Mouse (Mus musculus) limb, embryonic 14.5 days (tissue): ENCODE results near the gene Mrps27. TPM values are rescaled to one million over a fixed set of nuclear protein-coding genes. Genes with fewer than 3 reads are reported as not detected.

Experiments
- ATAC-seq: fragments of 200-750 bp; cut with Nextera tagmentation; 2 replicates; pipeline ENCODE4 v1.8.0; 2017; ENCODE audit warnings: low read depth, moderate number of reproducible peaks, moderate TSS enrichment; ENCODE audit not compliant: low FRiP score
- DNase-seq: peaks from one replicate; pipeline ENCODE4 v3.0.0-alpha.2; 2015; ENCODE audit warnings: low spot score
- H3K27ac ChIP-seq: fragments of 300-500 bp; sonication (generic); replicated peaks from 2 replicates; pipeline ENCODE4 v1.5.1; 2014; ENCODE audit warnings: low read depth, mild to moderate bottlenecking, low read length, moderate library complexity, mixed read lengths
- H3K27me3 ChIP-seq: fragments of 300-500 bp; sonication (generic); 2 replicates; pipeline ENCODE4 v1.6.1; 2014; ENCODE audit warnings: low read length, mixed read lengths; ENCODE audit not compliant: control insufficient read depth, insufficient read depth
- H3K36me3 ChIP-seq: fragments of 300-500 bp; sonication (generic); 2 replicates; pipeline ENCODE4 v1.6.1; 2014; ENCODE audit warnings: mild to moderate bottlenecking, low read length, moderate library complexity, mixed read lengths; ENCODE audit not compliant: control insufficient read depth, insufficient read depth
- H3K4me1 ChIP-seq: fragments of 300-500 bp; sonication (generic); 2 replicates; pipeline ENCODE4 v1.6.1; 2014; ENCODE audit warnings: antibody characterized with exemption, low read length, mixed read lengths; ENCODE audit not compliant: control insufficient read depth, insufficient read depth
- H3K4me2 ChIP-seq: fragments of 300-500 bp; sonication (generic); replicated peaks from 2 replicates; pipeline ENCODE4 v1.6.1; 2014; ENCODE audit warnings: low read depth, mild to moderate bottlenecking, low read length, moderate library complexity; ENCODE audit not compliant: severe bottlenecking
- H3K4me3 ChIP-seq: fragments of 300-500 bp; sonication (generic); replicated peaks from 2 replicates; pipeline ENCODE4 v1.5.1; 2014; ENCODE audit warnings: low read length
- H3K9ac ChIP-seq: fragments of 300-500 bp; sonication (generic); 2 replicates; pipeline ENCODE4 v1.6.1; 2014; ENCODE audit warnings: mild to moderate bottlenecking, low read depth, low read length, moderate library complexity; ENCODE audit not compliant: severe bottlenecking
- H3K9me3 ChIP-seq: fragments of 300-500 bp; sonication (generic); 2 replicates; pipeline ENCODE4 v1.6.1; 2016; ENCODE audit warnings: low read length; ENCODE audit not compliant: control insufficient read depth
- POLR2A ChIP-seq: fragments of 200-500 bp; IDR thresholded peaks from 2 replicates; pipeline ENCODE4 v1.8.0; 2012; ENCODE audit warnings: inconsistent platforms, mild to moderate bottlenecking, moderate library complexity, borderline replicate concordance; ENCODE audit not compliant: insufficient read depth, insufficient read length; ENCODE audit errors: extremely low read depth
- WGBS: fragments of 180-500 bp; shearing (Covaris S2); extraction: QIAGEN DNeasy Blood & Tissue Kit; methylation state at CpG from one replicate; pipeline ENCODE4 v1.1.7; 2014; 5-methylcytosine and 5-hydroxymethylcytosine counted together
- polyA plus RNA-seq, 2 experiments: library from polyadenylated mRNA; depleted of rRNA in 1 of 2; stranded (reverse) in 1 of 2; unstranded in 1 of 2; fragments of >200 nt; fragmentation: Nextera tagmentation in 1 of 2; extraction: Ambion mirVana in 1 of 2; gene quantifications; 2 replicates each; pipeline versions ENCODE4 v1.2.1 to v1.2.3; 2012 to 2014

Mrps27 gene
- polyA plus RNA-seq, 2 experiments = 36.6 to 54.1 TPM

DNA sequence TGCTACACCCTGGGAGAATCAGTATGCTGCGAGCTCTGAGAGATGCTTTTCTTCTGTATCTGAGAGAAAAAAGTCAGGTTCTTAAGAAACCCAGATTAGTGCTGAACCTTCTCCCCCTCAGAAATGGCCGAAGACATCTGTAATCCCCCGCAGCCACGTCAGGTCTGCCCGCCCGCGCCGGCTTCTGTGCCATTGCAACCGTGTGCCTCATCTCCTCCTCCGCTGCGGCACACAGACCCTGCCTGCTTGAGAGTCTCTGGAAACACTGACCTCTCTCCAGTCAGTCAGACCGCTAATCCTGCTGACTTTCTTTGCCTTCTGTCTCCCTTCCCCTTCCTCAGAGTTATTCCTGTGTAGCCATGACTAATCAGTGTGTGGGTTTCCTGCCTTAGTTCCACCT, 50.9 kb downstream of the Mrps27 start:
- H3K4me1 ChIP-seq = peaks cover 5% of the 10 kb centered on the region
- H3K27ac ChIP-seq = 0 out of 2 replicates have a peak overlapping the region, but pooled peaks have one; percentile 8
- DNase-seq = no peak
- H3K4me2 ChIP-seq = no peak overlapping the region
- WGBS = 73% methylated on average over 12 of the region's 12 CpGs
- H3K36me3 ChIP-seq = no peaks in the 10 kb centered on the region
- TF ChIP-seq POLR2A = no peak
- H3K27me3 ChIP-seq = no peaks in the 10 kb centered on the region
- H3K9ac ChIP-seq = no peak overlapping the region
- H3K4me3 ChIP-seq = no peak overlapping the region
- H3K9me3 ChIP-seq = no peaks in the 10 kb centered on the region
- no peak for ATAC-seq

DNA sequence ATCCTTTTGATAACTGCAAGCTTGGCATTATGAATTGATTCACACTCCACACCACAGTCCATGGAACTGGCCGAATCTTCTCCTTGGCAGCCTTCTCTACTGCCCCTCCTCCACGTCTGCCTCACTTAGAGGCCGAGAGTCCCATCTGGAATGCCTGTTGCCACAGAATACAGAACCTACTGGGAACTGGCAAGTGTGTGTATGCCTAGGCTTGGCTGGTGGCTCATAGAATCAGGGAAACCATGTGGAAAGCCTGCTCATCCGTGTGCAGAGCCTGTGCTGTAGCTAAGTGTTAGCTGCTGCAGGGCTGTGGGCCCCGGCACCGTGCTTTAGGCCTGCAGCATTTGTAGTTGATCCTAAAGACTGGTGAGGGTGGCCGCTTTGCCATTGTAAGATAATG, 52.6 kb downstream of the Mrps27 start:
- no peak overlapping the region for H3K4me3 ChIP-seq
- no peak overlapping the region for H3K9ac ChIP-seq
- WGBS = 73% methylated on average over 7 of the region's 7 CpGs
- no peak overlapping the region for H3K4me2 ChIP-seq
- H3K27me3 ChIP-seq = no peaks in the 10 kb centered on the region
- H3K36me3 ChIP-seq = no peaks in the 10 kb centered on the region
- no peak for DNase-seq
- H3K27ac ChIP-seq = no peak overlapping the region
- H3K4me1 ChIP-seq = peaks cover 5% of the 10 kb centered on the region
- TF ChIP-seq POLR2A = no peak
- ATAC-seq = no peak
- H3K9me3 ChIP-seq = no peaks in the 10 kb centered on the region

DNA sequence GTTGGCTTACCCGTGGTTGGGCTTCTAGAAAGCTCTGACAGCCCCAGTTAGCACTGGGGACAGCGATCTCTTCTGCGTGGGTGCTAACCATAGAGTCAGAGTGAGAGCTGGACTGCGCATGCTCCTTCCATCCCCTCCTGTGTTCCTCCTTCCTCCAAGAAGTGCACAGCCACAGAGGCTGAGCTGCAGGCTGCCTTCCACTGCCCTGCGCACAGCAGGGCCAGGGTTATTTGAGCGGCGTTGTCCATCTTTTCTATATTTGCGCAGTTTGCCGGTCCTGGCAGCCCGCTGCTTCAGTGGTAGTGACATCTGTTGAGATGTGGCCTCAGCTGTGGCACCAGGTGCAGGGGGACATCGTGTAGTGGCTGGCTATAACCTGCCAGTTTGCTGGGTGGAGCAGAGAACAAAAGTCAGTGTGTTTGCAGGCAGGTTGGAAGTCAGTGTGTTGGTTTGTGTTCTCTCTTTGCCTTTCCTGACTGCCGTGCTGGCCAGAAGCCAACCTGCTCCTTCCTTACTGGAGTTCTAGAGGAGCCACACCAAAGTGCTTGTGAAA, 53.6 kb downstream of the Mrps27 start:
- H3K27me3 ChIP-seq = no peaks in the 10 kb centered on the region
- ATAC-seq (no peak), DNase-seq (no peak)
- no peak overlapping the region for H3K27ac ChIP-seq
- 84% methylated on average over 12 of the region's 12 CpGs for WGBS
- H3K4me3 ChIP-seq = no peak overlapping the region
- TF ChIP-seq POLR2A = no peak
- H3K4me1 ChIP-seq = peaks cover 8% of the 10 kb centered on the region
- H3K9ac ChIP-seq = no peak overlapping the region
- no peak overlapping the region for H3K4me2 ChIP-seq
- H3K9me3 ChIP-seq = no peaks in the 10 kb centered on the region
- no peaks in the 10 kb centered on the region for H3K36me3 ChIP-seq

DNA sequence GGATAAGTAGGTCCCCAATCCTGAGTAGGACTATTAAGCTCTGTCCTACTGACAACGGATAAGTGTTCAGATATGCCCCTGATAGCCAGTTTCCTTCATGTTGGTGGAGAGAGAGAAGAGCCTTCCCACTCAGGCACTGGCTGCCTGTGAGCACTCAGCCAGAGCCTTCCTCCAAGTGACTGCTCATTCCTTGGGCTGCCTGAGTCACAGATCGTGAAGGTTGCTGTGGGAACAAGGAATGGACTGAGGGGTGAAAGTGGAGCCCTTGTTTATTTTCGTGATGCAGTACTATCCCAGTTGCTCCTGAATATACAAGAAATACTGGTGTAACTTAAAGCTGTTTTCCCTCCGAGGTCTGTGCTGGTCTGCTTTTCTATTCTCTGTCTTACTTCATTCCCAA, 54.8 kb downstream of the Mrps27 start:
- H3K36me3 ChIP-seq = peaks cover 8% of the 10 kb centered on the region
- ATAC-seq = no peak
- 68% methylated on average over 4 of the region's 4 CpGs for WGBS

DNA sequence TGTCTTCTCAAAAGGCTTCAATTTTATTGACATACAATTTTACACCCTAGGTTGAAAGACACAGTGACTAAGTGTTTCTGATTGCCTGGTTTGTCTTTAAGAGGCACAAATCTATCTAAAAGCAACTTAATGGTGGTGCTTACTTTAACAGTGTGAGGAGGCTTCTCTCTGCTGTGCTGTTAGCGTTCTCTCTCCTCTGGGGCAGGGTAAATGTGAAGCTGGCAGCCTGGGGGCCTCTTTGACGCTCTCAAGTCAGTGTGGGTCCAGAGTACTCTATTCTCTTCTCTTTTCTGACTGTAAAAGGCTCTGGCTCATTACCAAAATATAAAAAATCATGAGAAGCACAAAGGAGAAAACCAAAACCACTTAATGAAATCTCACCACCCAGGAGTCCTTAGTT, 64.6 kb downstream of the Mrps27 start:
- no peaks in the 10 kb centered on the region for H3K9me3 ChIP-seq
- no peak for TF ChIP-seq POLR2A
- WGBS = 27% methylated on average over 2 of the region's 2 CpGs
- no peak overlapping the region for H3K27ac ChIP-seq
- DNase-seq (no peak), ATAC-seq (no peak)
- H3K36me3 ChIP-seq = peaks cover 64% of the 10 kb centered on the region
- no peaks in the 10 kb centered on the region for H3K27me3 ChIP-seq
- H3K9ac ChIP-seq = no peak overlapping the region
- H3K4me2 ChIP-seq = no peak overlapping the region
- H3K4me1 ChIP-seq = peaks cover 19% of the 10 kb centered on the region
- H3K4me3 ChIP-seq = no peak overlapping the region

More for the DNA sequence above, 54.8 kb downstream of the Mrps27 start:
- H3K4me1 ChIP-seq = peaks cover 8% of the 10 kb centered on the region
- no peak for TF ChIP-seq POLR2A
- no peak overlapping the region for H3K4me2 ChIP-seq
- H3K27ac ChIP-seq = no peak overlapping the region
- no peaks in the 10 kb centered on the region for H3K9me3 ChIP-seq
- H3K27me3 ChIP-seq = no peaks in the 10 kb centered on the region
- no peak for DNase-seq
- H3K9ac ChIP-seq = no peak overlapping the region
- H3K4me3 ChIP-seq = no peak overlapping the region
